Mouse (Mus musculus) embryo, embryonic 10 days (tissue): ENCODE results near the gene Rdh11.
"Not testable (repeated sequence)": the region's sequence is repeated elsewhere in the genome, so short reads cannot be mapped to it uniquely, and the experiment has no call there.

Source experiments
- DNase-seq: peaks from one replicate; pipeline ENCODE4 v3.0.0-alpha.2; 2015; ENCODE audit warnings: low spot score

Rdh11 gene

GRCm38 (mm10) chr12:79192193-79192592 is at the start of gene Rdh11:
Gene Rdh11 (minus strand): TSS chr12:79192293.
- no peak for DNase-seq

- peak; percentile 27 for DNase-seq
These were observed 43.5 kb upstream of the Rdh11 start for GRCm38 (mm10) chr12:79235485-79236080.

DNA sequence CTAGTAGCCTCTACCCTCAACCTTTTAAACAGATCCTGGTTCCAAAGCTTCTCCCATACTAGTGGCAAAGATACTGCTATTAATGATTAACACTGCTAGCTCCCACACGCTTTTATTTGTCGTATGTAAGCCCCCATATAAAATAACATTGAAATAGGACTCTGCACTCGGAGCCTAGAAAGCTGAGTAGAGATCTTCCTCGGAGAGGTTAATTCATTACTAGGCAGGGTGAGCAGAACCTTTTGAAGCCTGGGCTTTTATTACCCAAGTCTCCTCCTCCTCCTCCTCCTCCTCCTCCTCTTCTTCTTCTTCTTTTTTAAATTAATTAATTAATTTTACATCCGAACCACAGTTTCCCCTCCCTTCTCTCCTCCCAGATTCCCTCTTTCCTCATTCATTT is 25.4 kb upstream of the Rdh11 start:
- no peak for DNase-seq

DNA sequence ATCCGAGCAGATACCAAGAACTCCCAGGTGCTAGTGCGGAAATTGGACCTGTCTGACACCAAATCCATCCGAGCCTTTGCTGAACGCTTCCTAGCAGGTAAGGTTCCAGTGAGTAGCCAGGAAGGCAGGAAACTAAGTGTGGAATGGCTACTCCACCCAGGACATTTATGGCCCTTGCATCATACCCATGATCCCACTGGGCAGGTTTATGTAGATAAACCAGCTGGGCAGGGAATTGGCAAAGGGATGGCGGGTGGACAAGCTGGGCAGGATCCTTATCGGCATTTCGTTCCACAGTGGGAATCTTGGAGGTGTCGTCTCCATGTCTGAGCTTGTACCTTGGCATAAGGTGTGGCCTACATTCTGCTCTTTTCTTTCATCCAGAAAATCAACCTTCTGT is 19.4 kb upstream of the Rdh11 start:
- DNase-seq: no peak

GRCm38 (mm10) chr12:79208703-79209464 is 16.8 kb upstream of the Rdh11 start, which contains the start of gene Rdh12:
Gene Rdh12 (plus strand): TSS chr12:79208914.
- DNase-seq: peak; percentile 35

- no peak for DNase-seq
These were observed 9.8 kb upstream of the Rdh11 start for GRCm38 (mm10) chr12:79201882-79202281.

DNA sequence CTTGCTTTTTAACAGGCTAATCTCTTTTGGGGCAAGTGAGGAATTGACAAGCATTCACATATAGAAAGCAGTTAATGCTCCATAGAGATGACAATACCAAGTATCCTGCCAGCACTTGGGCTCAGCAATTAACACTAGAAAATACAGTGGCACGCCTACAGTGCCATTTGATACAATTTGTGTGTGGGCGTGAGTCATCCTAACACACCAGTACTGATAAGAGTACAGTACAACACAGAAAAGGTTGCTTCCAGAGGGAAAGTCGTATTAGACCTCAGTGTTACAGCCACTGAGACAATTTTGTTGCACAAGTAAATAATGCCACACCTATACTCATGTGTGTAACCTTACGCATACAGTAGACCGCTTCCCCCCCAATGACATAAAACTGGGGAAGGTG is 5.0 kb upstream of the Rdh11 start:
- DNase-seq: no peak

- peak; percentile 90 for DNase-seq
These were observed 1.3 kb upstream of the Rdh11 start for GRCm38 (mm10) chr12:79193441-79193840.

- peak; percentile 88 for DNase-seq
These were observed 392 bp downstream of the Rdh11 start for GRCm38 (mm10) chr12:79191701-79192100.

DNA sequence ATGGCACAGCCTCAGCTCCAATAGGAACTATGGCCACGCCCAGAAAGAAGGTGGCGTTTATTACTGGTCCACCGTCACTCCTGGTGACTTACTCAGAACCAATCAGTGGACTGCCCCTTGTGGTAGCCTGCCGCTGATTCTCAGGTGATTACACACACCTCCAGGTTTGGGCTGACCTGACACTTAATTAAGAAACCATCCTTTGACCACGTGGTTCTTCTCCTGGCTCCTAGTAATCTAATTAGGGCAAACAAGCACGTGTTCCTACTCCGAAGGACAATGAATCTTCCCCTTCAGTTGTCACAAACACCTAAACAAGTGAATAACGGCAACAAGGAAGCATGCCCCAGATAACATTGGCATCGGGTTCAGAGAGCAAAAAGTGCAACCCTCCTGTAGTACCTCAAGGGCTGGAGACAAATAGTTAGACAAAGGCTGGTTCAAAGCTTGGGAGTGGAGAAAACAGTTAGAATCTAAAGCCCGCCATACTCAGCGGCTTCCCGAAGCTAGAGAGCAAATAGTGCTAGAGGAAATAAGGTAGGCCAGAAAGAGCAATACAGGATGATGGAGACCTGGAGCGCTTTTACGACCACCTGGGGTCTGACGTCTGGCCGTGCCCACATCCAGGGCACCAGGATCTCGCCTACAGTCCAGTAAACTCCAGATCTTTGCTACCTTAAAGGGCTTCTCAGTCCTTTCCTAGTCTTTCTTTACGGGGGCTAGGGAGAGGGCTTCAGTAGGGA is 991 bp downstream of the Rdh11 start:
- DNase-seq: peak; percentile 91

- not testable (repeated sequence) for DNase-seq
These were observed 6.9 kb downstream of the Rdh11 start for GRCm38 (mm10) chr12:79185160-79185559.

- DNase-seq: no peak
These were observed 16.1 kb downstream of the Rdh11 start for GRCm38 (mm10) chr12:79175998-79176397.

- no peak for DNase-seq
These were observed 18.4 kb downstream of the Rdh11 start for GRCm38 (mm10) chr12:79173721-79174120.

DNA sequence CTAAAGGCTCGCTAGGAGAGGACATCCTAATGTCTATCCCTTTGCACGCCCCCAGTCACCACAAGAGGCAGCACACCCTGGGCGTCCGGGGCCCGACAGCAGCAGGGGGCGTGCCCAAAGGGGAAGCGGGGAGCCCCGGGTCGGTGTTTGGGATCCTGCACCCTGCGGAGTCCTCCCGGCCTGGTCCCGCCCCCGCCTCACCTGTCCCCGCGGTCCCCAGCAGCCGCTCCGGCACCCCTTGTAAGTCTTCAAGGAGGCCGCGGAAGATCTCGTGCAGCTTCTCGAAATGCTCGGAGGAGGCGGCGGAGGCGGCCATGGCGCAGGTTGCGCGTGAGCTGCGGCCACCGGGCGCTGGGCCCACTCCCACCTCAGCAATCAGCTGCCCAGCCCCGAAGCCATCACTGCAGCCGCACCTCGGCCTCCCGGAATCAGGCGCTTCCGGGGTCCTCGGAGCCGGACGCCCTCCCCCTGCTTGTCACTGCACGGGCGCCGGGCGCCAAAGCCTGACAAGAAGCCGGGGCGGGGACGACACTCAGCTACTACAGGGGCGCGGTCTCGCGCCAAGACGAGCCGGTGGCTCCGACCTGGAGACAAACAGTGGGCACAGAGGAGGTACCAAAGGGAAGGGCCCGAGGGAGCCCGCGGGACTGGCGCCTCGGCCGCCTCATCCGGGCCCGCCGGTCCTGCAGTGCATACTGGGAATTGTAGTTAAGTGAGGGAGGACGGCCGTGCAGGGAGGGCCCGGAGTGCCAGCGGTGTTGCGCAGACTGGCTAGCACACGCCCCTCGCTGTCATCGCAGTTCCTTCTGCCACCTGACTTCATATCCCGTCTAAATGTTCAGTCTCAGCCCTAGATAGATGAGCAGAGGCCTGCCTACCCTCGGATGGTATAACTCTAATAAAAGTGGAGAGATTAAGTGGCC is 19.8 kb downstream of the Rdh11 start, which contains the start of gene Vti1b:
TSS of gene Vti1b (minus strand) at position 649 of the 923 bp plus-strand sequence.
- DNase-seq: peak; percentile 93

DNA sequence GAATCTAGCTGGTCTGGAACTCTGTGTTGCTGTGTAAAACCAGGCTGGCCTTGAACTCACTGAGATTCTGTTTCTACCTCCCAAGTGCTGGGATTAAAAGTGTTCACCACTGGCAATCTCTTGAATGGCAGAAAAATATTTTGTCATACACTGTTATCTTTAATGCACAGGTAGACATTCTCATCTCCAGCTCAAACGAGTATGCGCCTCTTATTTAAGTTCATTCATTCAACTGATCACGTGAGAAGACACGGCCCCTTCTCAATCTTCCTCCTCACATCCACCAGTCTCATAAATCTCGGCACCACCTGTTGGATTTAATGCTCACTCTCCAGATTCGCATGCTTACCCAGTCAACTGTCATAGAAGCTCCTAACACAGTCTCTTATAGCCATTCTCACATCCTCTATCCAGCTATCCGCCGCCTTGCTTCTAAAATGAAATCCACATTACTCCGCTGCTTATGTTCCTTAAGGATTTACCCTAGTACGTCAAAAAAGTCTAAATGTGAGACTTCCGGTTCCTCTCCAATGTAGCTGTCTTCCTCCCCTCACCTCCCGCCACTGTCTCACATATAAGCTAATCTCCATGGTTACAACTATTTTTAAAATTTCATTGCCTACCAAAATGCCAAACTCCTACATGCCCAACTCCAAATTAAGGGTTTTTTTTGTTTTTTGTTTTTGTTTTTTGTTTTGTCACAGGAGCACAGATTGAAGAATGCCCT is 20.7 kb downstream of the Rdh11 start:
- DNase-seq: no peak

DNA sequence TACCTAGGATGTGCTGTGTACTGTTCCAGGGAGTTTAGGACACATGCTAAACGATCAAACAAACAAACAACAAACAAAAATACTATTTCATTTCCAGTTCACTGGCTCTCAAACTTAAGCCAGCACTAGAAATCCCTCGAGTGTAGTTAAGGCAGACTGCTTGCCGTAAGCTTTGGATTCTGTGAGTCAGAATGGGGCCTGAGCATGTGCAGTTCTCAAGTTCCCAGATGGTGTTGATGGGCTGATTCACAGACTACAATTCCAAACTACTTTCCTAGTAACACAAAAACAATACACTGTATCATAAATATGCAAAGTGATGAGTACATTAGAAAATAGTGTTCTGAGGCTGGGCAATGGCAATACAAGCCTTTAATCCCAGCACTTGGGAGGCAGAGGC is 21.7 kb downstream of the Rdh11 start:
- DNase-seq: no peak

DNA sequence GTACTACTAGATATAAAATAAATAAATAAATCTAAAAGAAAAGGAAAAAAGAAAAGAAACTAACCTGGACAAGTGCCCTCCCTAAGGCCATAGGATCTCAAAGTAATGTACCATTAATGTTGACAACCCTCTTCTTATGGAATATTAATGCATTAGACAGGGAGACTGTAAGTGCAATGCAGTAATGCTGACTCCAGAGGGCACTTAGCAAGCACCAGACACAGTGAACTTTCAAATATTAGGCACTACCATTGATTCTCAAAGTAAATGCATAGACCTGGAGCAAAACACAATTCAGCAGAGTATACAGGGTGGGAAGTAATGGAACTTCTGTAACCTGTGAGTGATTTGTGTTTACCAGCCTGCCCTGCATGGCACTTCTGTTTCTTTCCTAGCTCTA is 22.9 kb downstream of the Rdh11 start:
- no peak for DNase-seq

GRCm38 (mm10) chr12:79162876-79163275 is 29.2 kb downstream of the Rdh11 start:
- no peak for DNase-seq

- DNase-seq: no peak
These were observed 42.4 kb downstream of the Rdh11 start for GRCm38 (mm10) chr12:79149653-79150052.

DNA sequence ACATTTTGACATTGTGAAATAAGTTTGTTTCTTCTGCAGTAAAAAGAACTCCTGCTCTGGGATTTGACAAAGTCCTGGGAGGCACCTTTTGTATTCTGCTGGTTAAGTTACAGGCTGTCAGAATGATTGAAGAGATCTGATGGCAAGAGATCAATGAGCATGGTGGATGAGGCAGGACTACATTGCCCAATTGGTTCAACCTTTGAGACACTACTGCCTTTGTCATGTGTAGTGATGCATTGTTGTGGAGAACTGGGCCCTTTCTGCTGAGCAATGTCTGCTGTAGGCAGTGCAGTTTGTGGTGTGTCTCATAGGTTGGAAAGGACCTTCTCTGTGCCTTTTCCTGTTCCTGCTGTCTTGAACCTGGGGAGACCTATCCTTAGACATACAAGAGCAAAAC is 50.7 kb downstream of the Rdh11 start:
- DNase-seq: no peak

- no peak for DNase-seq
These were observed 51.3 kb downstream of the Rdh11 start for GRCm38 (mm10) chr12:79140811-79141210.
